Mouse (Mus musculus): ENCODE measurements around the gene Pde9a.

The Pde9a gene

DNA sequence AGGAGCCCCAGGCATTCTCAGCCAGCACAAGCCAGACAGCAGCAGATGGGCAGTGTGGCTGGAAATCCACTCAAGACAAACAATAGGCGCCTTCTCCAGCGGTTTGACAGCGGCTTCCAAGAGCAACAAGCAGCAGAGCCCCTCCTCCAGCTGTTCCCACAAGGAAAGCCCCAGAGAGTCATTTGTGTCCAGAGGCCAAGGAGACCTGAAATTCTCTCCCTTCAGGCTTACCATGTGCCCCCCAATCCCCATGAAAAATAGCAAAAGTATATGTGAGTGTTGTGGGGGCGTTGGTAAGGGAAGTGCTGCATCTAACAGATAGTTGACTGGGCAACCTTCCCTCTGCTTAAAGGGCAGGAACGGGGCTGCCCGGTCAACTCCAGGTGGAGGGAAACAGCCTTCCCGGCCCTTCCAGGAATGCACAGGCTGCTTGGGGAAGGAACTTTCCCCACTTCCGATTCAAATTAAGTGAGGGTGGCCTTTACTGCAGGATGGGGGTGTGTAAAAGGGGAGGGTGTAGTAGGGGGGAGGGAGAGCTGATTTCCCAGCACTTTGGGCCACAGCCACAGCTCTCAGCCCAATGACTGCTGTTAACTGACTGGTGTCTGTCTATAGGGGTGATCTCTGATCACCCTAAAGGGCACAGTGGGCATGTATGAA lies 912 bp upstream of the Pde9a start:
- intact Hi-C loops (cut with DNase I): loop anchor here (5.0 kb wide), 1 partner anchor 57 kb away; no protein-coding TSS in a partner anchor

DNA sequence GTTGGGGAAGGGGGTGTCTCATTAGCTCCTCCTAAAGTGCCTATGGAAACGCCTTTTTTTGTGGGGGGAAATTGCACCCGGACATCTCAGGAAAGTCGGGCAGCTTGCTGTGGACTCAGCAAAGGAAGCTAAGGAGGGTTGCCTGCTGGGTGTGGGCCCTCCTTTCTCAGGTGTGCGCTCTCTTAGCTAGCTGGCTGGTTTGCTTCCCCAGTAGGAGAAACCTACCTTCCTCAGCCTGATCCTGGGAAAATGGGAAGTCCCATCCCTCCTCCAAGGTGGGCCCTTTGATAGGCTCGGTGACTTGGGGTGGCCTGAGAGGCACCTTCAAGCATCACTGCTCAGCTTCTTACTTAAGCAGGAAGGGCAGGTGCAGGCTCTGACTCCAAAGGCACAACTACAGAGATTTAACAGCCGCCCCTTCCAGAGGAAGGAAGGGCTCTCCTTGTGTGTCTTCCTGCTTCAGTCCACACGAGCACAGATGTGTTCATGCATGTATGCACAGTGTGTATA lies 811 bp downstream of the Pde9a start:
- intact Hi-C loops (cut with DNase I): no loop called here

DNA sequence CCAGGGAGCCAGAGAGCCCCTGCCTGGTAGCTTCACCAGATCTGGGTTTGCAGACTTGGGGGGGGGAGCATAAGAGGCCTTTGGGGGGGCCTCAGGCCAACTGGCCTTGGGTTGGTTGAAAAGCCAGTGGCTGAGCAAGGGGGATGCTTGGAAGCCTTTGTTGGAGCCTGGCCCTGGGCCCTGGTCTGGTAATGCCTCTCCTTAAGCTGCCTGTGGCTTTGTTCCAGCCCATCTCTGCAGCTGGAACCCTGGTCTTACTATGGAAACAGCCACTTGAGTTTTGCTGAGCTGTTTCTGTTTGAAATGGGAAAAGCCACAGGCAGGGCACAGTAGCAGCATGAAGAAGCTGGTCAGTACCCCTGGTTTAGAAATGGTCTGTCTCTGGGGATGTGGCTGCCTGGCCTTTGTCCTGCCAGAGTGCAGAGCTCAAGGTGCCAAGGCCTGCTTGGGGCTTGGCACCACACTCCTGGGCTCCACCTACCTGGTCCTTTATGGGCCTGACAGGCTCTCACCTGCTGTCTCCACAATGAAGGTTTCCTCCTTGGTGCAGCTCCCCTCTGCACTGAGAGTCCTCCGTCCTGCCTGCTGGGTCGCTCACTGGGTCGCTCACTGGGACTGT lies 3.5 kb downstream of the Pde9a start:
- intact Hi-C loops (cut with DNase I): no loop called here

DNA sequence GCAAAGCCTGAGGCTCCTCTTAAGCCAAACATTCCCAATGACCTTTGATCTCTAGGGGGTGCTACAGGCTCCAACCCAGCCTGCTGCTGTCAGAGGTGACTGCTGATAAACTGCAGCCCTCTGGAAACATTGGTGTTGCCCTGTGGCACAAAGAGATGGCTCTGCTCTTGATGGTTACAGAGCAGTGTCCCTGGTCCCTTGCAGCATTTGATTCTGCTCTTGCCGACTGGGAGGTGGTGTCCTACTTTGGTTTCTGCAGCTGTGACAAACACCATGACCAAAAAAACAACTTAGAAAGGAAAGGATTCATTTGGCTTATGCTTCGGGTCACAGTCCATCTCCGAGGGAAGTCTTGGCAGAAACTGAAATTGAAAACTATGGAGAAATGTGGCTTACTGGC lies 5.5 kb downstream of the Pde9a start:
- intact Hi-C loops (cut with DNase I): no loop called here

DNA sequence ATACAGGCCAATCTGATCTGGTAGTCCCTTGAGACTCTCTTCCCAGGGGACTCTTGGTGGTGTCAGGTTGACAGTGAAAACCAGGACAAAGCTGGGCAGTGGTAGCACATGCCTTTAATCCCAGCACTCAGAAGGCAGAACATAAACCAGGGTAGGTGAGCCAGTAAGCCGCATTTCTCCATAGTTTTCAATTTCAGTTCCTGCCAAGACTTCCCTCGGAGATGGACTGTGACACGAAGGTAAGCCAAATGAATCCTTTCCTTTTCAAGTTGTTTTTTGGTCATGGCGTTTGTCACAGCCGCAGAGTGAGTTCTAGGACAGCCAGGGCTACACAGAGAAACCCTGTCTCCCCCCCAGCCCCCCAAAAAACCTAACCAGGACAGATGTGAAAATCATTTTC lies 6.0 kb downstream of the Pde9a start:
- intact Hi-C loops (cut with DNase I): no loop called here

DNA sequence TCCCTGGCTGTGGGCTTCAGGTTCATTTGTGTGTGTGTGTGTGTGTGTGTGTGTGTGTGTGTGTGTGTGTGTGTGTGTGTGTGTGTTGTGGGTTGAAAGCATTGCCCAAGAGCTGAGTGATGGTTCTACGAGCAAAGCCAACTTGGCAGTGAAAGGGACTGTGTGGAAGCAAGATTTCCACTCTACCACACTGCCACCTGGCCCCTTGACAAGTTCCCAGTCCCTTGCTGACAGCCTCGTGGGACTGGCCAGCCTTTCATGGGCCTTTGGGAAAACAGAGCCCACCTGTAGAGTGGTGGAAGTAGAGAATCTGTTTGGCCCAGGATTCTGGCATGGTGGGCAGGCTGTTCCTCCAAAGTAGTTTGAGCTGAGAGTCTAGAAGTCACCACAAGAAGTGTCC lies 7.8 kb downstream of the Pde9a start:
- intact Hi-C loops (cut with DNase I): no loop called here

DNA sequence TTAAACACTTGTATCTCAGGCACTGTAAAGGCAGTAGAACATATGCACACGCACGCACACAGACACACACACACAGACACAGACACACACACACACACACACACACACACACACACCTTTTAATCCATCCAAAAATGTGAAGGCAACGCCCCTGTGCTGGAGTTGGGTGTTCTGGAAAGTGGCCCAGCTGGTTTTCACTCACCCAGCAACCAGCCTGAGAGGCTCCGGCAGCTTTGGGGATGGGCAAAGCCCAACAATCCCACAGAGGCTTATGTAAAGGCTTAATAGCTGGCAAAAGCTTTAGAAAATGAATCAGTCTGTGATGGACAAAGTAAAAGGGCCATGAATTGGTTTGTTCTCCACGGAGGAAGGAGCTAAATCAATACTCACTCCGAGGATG lies 14.3 kb downstream of the Pde9a start:
- intact Hi-C loops (cut with DNase I): no loop called here

DNA sequence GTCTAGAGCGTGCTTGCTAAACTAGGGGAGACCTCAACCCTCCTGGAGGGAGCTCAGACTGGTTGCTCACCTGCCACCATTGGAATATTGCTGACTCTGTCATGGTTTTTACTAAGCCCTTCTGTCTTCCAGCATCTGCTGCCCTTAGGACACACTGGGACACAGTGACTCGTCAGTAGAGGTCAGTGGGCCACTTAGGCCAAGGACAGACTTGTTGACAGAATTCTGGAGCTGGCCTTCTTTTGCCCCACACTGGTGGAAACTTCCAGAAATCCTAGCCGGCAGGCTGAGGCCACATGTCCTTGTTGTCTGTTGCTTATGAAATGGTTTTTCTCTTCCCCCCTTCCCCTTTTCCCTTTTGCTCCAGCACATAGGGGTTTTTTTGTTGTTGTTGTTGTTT lies 15.2 kb downstream of the Pde9a start:
- intact Hi-C loops (cut with DNase I): no loop called here

DNA sequence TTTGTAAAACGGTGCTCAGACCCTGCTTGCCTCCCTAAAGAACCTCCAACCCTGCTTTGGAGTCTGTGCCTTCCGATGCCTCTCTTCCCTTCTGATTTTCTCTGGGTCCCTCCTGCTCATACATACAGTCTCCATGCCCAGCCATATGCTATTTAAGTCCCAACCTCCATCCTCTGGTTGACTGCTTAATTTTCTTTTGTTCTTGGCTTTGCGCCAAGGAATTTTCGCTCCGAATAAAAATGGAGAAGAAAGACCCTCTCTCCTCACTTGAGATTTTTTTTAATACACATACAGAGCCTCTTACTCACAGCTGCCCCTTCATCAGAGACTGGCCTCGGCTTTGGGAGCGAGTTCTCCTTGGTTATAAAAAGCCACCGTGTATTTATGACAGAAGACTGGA lies 16.7 kb downstream of the Pde9a start:
- intact Hi-C loops (cut with DNase I): no loop called here

DNA sequence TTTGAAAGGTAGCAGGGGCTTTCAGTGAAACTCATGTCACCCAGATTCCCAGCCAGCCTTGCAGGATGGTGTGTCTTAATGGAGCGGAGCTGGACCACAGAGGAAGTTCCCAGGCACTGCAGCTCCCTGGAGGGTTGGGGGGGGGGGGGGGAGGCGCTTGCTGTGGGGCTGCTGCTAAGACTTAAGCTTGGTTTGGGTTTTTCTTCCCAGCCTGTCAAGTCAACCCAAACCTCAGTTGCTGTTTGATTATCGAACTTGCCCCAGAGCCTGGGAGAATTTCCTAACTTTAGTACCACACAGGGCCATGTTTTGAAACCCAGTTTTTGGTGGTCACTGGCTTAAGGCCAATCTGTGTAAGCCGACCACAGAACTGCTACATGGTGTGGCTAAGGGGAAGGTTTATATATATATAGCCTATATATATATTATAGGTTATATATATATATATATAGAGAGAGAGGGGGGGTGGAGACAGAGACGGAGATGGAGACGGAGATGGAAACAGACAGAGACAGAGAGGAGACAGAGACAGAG lies 19.8 kb downstream of the Pde9a start:
- intact Hi-C loops (cut with DNase I): no loop called here

DNA sequence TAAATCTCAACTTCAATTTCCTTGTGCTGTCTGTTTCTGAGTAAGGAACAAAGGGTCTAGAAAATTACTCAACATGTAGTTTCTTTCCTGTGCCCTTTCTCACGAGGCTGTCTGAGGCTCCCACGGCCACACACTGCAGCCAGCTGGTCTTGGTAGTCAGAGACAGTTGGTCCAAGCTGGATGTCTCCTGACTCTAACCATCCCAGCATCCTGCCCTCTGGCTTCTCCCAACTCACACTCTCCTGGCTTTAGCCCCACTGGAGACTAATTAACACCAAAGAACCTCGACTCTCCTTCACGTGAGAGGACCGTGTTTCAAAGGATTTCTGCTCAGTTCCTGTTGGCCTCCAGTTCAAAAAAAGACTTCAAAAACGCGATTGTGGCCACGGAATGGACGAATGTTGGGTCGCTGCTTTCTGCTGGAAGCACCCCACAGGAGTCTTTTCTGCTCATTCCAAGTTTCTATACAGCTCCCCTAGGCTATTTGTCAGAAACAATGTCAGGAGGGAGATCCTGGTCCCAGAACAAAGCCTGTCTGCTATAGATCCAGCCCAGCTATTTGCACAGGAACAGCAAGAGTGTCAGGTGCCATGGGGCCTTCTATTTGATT lies 23.8 kb downstream of the Pde9a start:
- intact Hi-C loops (cut with DNase I): no loop called here

DNA sequence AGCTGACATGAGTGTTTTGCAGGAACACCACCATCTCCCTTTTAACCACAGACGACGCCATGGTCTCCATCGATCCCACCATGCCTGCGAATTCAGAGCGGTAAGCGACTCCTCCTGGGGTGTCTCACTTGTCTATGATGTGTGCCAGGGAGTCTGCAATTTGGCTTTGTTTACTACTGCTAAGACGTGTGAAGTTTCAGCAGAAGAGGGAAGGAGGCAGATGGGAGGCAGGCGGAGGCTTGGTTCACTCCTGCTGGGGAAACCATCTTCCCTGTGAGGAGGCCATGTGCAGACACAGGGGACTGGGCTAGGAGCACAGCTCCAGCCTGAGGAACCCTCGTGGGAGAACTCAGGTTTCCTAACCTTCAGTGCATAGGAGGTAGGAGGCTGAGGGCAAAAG lies 29.2 kb downstream of the Pde9a start:
- intact Hi-C loops (cut with DNase I): no loop called here

DNA sequence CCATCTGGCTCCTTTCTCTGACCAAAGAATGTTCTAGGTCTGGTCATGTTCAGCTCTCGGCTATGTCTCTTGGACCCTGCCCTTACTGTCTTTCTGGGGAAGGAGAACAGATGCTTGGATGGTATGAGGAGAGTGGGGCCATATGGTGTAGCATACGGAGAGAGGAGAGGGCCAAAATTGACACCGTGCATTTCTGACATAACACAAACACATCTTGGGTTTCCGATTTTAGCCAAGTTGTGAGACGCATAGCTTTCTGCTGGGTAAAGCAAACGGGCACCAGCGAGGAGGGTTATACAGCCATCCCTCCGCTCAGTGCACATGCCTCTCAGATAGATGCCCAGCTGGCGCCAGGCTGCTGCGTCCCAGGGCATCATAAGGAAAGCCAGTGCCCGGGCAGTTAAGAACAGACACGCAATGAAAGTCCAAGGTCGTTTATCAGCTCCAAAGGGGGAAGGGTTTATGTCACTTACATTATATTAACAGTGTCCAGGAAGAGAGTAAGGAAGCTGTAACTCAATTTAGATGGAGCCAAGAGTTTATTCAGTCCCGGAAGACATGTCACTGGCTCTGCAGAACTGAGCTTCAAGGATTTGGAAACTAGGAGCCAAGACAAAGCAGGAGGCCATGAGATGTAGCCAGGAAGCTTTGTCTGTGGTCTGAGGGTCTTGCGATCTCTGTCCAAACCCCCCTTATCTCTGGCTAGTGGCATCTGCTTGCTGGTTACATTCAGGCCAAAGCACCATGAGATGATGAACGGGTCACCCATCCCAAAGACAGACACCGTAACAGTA lies 33.0 kb downstream of the Pde9a start:
- intact Hi-C loops (cut with DNase I): no loop called here

DNA sequence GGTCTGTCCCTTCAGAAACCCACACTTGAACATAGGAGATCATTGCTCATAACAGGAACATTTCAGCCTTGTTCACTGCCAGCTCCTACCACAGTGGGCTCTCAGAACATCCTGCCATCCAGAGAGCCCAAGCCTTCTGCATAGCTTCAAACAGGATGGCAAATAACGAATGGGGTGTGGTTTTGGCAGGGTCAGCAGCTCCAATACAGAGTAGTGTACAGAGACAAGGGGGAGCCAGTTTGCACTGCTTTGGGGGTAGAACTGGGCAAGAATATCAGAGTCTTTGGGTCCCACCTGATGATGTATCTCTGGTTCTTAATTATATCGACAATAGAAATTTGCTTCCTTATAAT lies 33.6 kb downstream of the Pde9a start:
- intact Hi-C loops (cut with DNase I): no loop called here

DNA sequence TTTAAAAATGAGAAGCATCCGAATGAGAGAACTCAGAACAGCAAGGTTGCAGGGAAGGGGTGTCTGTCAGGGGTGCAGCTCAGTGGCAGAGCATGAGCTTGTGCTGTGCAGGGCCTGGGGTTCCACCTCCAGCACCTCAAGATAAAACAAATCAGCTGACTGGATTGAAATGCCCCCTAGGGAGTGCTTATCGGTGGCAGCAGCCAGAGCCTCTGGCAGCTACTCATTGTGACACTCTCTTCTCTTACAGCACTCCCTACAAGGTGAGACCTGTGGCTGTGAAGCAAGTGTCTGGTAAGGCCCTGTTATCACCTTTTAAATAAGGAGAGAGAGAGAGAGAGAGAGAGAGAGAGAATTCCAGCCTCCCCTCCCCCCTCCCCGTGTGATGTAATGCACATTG lies 34.0 kb downstream of the Pde9a start:
- intact Hi-C loops (cut with DNase I): no loop called here

DNA sequence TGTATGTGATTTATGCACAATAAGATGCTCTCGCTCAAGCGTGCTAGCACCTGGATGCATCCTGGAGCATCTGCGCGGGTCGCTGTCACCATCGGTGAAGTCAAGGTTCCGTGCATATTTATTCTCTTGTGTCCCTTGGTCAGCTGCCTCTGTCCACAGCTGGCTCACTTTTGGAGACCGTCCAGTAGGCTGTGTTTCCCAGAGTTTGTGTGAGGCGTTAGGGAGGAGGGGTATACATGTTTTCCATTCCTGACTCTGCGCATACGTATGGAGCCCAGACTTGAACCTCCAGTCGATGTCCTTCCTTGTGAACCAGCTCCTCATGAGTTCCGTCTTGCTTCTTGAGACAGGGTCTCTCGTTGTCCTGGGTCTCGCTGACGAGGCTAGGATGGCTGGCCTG lies 34.6 kb downstream of the Pde9a start:
- intact Hi-C loops (cut with DNase I): no loop called here

DNA sequence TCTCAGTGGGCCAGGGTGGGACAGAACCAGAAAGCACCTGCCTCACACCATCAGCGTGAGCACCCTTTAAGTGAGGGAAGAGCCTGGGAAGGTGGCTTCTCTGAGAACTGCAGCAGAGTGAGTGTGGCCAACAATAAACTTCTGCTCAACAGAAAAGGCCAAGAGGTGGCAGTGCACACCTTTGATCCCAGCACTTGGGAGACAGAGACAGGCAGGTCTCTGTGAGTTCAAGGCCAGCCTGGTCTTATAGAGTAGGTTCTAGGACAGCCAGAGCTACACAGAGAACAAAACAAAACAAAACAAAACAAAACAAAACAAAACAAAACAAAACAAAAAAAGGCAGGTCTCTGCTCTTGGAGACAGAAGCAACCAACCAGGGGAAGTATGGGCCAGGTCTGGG lies 36.4 kb downstream of the Pde9a start:
- intact Hi-C loops (cut with DNase I): no loop called here

DNA sequence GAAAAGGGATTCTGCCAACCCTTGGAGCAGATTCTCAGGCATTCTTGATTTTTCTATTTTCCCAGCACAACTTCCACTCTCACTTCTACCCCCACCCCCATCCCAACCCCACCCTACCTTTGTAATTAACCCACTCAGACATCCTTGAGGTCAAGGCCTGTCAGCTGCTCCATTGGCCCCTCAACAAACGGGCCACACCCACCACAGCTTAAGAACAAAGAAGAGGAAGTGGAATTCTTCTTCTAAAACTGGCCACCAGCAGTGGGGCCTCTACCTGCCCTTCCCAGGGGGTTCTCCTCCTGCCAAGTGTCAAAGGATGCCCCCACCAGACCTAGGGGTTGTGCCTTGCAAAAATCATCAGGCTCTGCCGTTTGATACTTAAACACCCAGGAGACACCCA lies 37.0 kb downstream of the Pde9a start:
- intact Hi-C loops (cut with DNase I): no loop called here

DNA sequence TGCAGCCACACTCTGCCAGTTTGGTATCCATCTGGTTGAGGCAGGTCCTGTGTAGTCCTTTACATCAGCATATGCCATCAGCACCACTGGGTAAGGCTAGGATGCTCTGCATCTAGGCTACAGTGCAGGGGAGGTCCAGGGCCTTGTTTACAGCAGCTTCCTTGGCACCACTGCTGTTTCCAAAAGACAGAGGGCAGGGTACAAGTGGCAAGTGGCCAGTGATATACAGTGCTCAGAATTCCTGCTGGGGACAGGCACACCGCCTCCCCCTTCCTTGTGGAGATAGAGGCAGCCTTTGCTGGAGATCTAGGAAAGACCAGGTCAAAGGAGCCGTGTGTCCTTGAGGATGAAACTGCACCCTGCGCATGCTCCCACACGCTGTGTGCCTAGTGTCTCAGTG lies 38.3 kb downstream of the Pde9a start:
- intact Hi-C loops (cut with DNase I): no loop called here

DNA sequence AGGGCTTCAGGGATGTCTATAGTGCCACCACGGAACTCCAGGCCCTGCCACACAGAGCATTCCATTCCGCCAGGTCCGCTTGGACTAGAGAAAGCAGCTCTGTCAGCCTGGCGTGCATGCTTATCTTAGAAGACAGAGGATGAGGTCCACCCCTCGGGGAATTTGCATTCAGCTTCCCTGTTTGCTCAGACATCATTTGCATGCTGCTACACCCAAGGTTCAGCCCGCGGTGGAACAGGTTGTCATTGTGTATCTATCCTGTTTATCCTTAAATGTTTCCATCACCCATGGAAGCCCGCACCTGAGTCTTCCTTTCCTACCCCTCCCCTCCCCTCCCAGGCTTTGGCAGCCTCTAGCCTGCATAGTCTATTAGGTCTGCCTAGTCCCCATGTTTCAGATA lies 38.8 kb downstream of the Pde9a start:
- intact Hi-C loops (cut with DNase I): no loop called here

DNA sequence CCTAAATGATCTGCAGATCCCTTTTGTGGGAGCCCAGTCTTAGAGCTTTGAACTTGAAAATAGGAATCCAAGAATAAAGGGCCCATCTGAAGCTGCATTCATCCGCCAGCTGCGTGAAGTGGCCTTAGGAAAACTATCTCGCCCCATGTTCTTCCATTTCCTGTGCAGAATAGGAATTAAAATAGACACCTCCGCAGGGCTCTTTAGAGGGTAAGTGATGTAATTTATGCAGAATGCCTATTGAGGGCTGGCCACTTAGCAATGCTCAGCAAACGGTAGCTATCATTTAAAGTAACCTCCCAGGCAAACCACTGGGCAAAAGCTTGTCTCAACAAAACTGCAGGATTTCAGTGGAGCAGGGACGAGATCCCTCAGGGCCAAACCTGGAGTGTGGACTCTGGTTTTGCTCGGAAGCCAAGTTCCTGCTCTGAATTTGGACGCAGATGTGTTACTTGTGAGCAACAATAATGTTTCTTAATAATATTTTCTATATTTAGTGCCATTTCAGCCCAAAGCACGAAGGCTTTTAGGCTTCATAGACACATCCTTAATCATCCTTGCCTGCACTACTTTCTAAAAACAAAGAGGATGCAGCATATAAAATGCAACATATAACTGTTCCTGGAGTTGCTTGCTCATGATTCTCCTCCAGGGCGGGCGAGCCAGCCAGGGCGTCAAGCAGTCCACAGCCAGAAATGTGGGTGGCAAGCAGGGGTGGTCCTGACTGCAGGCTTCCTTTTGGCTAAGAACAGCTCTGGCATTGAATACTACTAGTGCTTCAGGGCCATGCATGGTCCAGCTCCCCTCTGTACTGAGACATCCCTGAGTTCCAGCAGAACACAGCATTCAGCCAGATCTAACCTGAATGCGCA lies 40.1 kb downstream of the Pde9a start:
- intact Hi-C loops (cut with DNase I): no loop called here

Measured in adrenal gland (tissue).